Mouse (Mus musculus) embryonic facial prominence, embryonic 10.5 days (tissue): ENCODE data around the gene Cldnd2. TPM values are rescaled to one million over a fixed set of nuclear protein-coding genes. Genes with fewer than 3 reads are reported as not detected.
A peak's percentile ranks its signal among the peaks of the same experiment; 100 is the strongest.

Experiments used
- DNase-seq: peaks from one replicate; pipeline ENCODE4 v3.0.0-alpha.2; 2017; ENCODE audit warnings: low spot score
- H3K27ac ChIP-seq: fragments of 300-500 bp; sonication (generic); replicated peaks from 2 replicates; pipeline ENCODE4 v1.5.1; 2016; ENCODE audit warnings: mild to moderate bottlenecking
- H3K27me3 ChIP-seq: fragments of 300-500 bp; sonication (generic); replicated peaks from 2 replicates; pipeline ENCODE4 v1.6.1; 2016; ENCODE audit warnings: low read depth, mild to moderate bottlenecking; ENCODE audit not compliant: poor library complexity, severe bottlenecking
- H3K36me3 ChIP-seq: fragments of 300-500 bp; sonication (generic); replicated peaks from 2 replicates; pipeline ENCODE4 v1.6.1; 2016; ENCODE audit warnings: mild to moderate bottlenecking, moderate library complexity
- H3K4me1 ChIP-seq: fragments of 300-500 bp; sonication (generic); 2 replicates; pipeline ENCODE4 v1.6.1; 2016
- H3K4me3 ChIP-seq: fragments of 300-500 bp; sonication (generic); 2 replicates; pipeline ENCODE4 v1.5.1; 2016; ENCODE audit warnings: mild to moderate bottlenecking, moderate library complexity
- H3K9me3 ChIP-seq: fragments of 300-500 bp; sonication (generic); 2 replicates; pipeline ENCODE4 v1.6.1; 2016; ENCODE audit warnings: mild to moderate bottlenecking
- WGBS: fragments of 180-500 bp; shearing (Covaris S2); methylation state at CpG from one replicate; pipeline ENCODE4 v1.1.7; 2016; 5-methylcytosine and 5-hydroxymethylcytosine counted together
- polyA plus RNA-seq: library from polyadenylated mRNA; unstranded; fragments of >200 nt; fragmentation: Nextera tagmentation; extraction: Ambion mirVana; gene quantifications from 2 replicates; pipeline ENCODE4 v1.2.1, GENCODE M21; 2016

Gene Cldnd2
- polyA plus RNA-seq, 1 experiment from 2014 or later: not detected

DNA sequence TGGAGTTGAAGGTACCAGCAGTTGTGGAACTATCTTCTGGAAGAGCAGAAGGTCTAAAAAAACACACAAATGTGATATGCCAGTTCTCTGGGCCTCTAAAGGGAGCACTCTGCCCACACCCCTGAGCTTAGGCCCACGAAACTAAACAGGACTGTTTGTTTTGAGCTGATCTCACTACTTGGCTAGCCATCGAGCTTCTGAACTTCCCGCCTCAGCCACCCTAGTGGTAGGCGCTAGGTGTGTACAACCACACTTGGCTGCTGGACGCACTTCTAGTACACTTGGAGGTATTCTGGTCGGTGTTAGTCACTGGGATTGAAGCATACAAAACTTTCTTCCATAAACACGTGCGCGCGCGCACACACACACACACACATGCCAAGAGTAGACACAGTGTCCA is 11.1 kb downstream of the Cldnd2 start:
- no peak for DNase-seq
- no peak overlapping the region for H3K4me3 ChIP-seq
- H3K27ac ChIP-seq: no peak overlapping the region
- 95% methylated on average over 11 of the region's 11 CpGs for WGBS
- no peaks in the 10 kb centered on the region for H3K4me1 ChIP-seq
- no peaks in the 10 kb centered on the region for H3K9me3 ChIP-seq
- H3K27me3 ChIP-seq: no peaks in the 10 kb centered on the region
- peaks cover 56% of the 10 kb centered on the region for H3K36me3 ChIP-seq

DNA sequence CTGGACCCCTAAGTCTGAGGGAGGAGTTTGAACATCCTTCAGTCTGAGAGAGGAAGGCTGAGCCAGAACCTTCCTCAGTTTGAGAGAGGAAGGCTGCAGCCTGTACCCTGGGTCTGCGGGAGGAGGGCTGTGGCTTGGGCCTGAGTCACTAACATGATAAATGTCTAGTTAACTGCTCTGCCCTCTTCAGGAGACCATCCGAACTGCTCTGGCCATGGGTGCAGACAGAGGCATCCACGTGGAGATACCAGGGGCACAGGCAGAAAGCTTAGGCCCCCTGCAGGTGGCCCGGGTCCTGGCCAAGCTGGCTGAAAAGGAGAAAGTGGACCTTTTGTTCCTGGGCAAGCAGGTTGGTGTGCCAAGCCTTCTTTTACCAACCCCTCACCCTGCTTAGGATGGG is 12.0 kb downstream of the Cldnd2 start:
- no peak overlapping the region for H3K4me3 ChIP-seq
- H3K36me3 ChIP-seq: peaks cover 65% of the 10 kb centered on the region
- H3K27me3 ChIP-seq: no peaks in the 10 kb centered on the region
- H3K27ac ChIP-seq: no peak overlapping the region
- DNase-seq: no peak
- WGBS: 43% methylated on average over 4 of the region's 4 CpGs
- H3K4me1 ChIP-seq: no peaks in the 10 kb centered on the region
- no peaks in the 10 kb centered on the region for H3K9me3 ChIP-seq

DNA sequence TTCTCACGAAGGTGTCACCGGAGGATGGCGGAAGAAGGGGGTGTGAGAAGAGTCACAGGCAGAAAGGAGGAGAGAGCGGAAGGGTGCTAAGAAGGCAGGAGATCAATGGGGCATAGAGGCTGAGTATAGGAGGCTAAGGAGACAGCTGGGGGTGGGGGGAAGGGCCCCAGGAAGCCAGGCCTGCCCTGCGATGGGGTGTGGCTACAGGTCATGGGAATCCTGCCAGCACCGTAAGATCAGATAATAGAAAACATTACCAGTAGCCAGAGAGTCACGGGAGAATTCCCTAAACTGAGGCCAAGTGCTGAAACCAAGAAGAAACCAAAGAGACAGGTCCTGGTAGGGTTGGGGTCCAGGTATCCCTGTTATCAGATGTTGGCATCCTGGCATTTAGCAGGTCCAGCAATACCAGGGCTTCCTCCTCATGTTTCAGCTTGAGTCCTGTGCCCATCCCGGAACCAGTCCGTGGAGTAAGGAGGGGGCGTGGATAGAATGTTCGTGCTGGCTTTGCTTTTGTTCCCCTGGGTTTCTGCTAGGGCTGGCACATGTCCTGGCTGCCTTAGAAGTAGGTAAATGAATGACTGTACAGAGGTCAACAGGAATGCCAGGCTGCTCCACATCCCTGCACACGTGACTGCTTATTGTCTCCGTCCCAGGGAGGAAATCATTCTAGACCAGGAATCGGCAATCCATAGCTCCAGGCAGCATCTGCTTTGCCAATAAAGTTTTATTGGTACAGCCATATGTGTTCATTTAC is 13.2 kb downstream of the Cldnd2 start:
- no peaks in the 10 kb centered on the region for H3K27me3 ChIP-seq
- H3K36me3 ChIP-seq: peaks cover 69% of the 10 kb centered on the region
- WGBS: 91% methylated on average over 14 of the region's 14 CpGs

GRCm38 (mm10) chr7:43454371-43454770 is 13.8 kb downstream of the Cldnd2 start:
- H3K36me3 ChIP-seq: peaks cover 69% of the 10 kb centered on the region
- no peak for DNase-seq
- 92% methylated on average over 6 of the region's 6 CpGs for WGBS

More for the DNA sequence above, 13.2 kb downstream of the Cldnd2 start:
- H3K9me3 ChIP-seq: no peaks in the 10 kb centered on the region
- no peak overlapping the region for H3K27ac ChIP-seq
- H3K4me1 ChIP-seq: no peaks in the 10 kb centered on the region
- DNase-seq: no peak
- no peak overlapping the region for H3K4me3 ChIP-seq

GRCm38 (mm10) chr7:43462851-43463250 is 22.3 kb downstream of the Cldnd2 start, which contains the start of gene Vsig10l:
Vsig10l (plus strand) TSS chr7:43463151.
- no peak for DNase-seq
- Histone ChIP-seq H3K4me3 (no peak within 1 kb of the TSS), H3K36me3 (peaks cover 2% of the 10 kb centered on the region; the same call in 1 of the 2 replicates), H3K27ac (no peak within 1 kb of the TSS), H3K4me1 (peaks cover 18% of the 10 kb centered on the region), H3K27me3 (peaks cover 54% of the 10 kb centered on the region), H3K9me3 (0 out of 2 replicates have a peak, but pooled peaks cover 2% of the 10 kb centered on the region)
- 72% methylated on average over 4 of the region's 4 CpGs for WGBS

More at GRCm38 (mm10) chr7:43454371-43454770, 13.8 kb downstream of the Cldnd2 start:
- Histone ChIP-seq H3K4me3 (no peak overlapping the region), H3K27ac (no peak overlapping the region), H3K9me3 (no peaks in the 10 kb centered on the region), H3K4me1 (no peaks in the 10 kb centered on the region), H3K27me3 (no peaks in the 10 kb centered on the region)

- 86% methylated on average over 7 of the region's 7 CpGs for WGBS
- no peak for DNase-seq
- no peak overlapping the region for H3K4me3 ChIP-seq
- peaks cover 18% of the 10 kb centered on the region for H3K4me1 ChIP-seq
- H3K27ac ChIP-seq: no peak overlapping the region
- H3K9me3 ChIP-seq: 0 out of 2 replicates have a peak, but pooled peaks cover 2% of the 10 kb centered on the region
- no peaks in the 10 kb centered on the region for H3K36me3 ChIP-seq
- peaks cover 55% of the 10 kb centered on the region for H3K27me3 ChIP-seq
These were observed 23.4 kb downstream of the Cldnd2 start for GRCm38 (mm10) chr7:43463976-43464375.

DNA sequence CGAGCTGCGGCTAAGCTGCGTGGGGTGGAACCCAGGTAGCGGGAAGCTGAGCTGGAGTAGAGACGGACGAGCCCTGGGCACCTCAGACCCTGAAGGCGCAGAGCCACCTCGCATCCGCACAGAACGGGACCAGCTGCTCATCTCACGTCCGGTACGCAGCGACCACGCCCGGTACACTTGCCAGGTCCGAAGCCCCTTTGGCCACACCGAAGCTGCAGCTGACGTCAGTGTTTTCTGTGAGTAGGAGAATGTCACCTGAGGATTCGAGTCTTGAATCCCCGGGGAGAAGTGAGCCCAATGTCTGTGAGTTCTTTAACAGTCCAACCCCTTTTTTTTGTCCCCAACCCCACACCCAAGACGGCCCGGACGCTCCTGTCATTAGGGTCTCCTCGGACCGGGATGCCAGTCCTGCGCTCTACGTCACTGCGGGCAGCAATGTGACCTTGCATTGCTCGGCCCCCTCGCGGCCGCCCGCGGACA is 24.3 kb downstream of the Cldnd2 start:
- H3K36me3 ChIP-seq: no peaks in the 10 kb centered on the region
- H3K4me1 ChIP-seq: peaks cover 18% of the 10 kb centered on the region
- WGBS: 9% methylated on average over 35 of the region's 35 CpGs
- no peak for DNase-seq
- peak overlapping the region; percentile 63 for H3K4me3 ChIP-seq
- H3K9me3 ChIP-seq: 0 out of 2 replicates have a peak, but pooled peaks cover 2% of the 10 kb centered on the region
- 0 out of 2 replicates have a peak overlapping the region, but pooled peaks have one; percentile 14 for H3K27ac ChIP-seq
- H3K27me3 ChIP-seq: peaks cover 55% of the 10 kb centered on the region

GRCm38 (mm10) chr7:43465344-43466098 is 24.9 kb downstream of the Cldnd2 start:
- under 1% methylated on average over 33 of the region's 33 CpGs for WGBS
- H3K27me3 ChIP-seq: peaks cover 55% of the 10 kb centered on the region
- 0 out of 2 replicates have a peak overlapping the region, but pooled peaks have one; percentile 14 for H3K27ac ChIP-seq
- peak overlapping the region; percentile 63 for H3K4me3 ChIP-seq
- DNase-seq: peak; percentile 86
- H3K36me3 ChIP-seq: no peaks in the 10 kb centered on the region
- peaks cover 18% of the 10 kb centered on the region for H3K4me1 ChIP-seq
- 0 out of 2 replicates have a peak, but pooled peaks cover 2% of the 10 kb centered on the region for H3K9me3 ChIP-seq

GRCm38 (mm10) chr7:43466099-43466694 is 25.6 kb downstream of the Cldnd2 start:
- Histone ChIP-seq H3K4me3 (peak overlapping the region; percentile 63), H3K36me3 (no peaks in the 10 kb centered on the region), H3K27ac (0 out of 2 replicates have a peak overlapping the region, but pooled peaks have one; percentile 10), H3K9me3 (0 out of 2 replicates have a peak, but pooled peaks cover 2% of the 10 kb centered on the region), H3K4me1 (peaks cover 18% of the 10 kb centered on the region), H3K27me3 (peaks cover 55% of the 10 kb centered on the region)
- peak; percentile 89 for DNase-seq
- under 1% methylated on average over 33 of the region's 33 CpGs for WGBS

GRCm38 (mm10) chr7:43470373-43470772 is 29.8 kb downstream of the Cldnd2 start:
- Histone ChIP-seq H3K9me3 (0 out of 2 replicates have a peak, but pooled peaks cover under 1% of the 10 kb centered on the region), H3K4me3 (no peak overlapping the region), H3K36me3 (no peaks in the 10 kb centered on the region), H3K27ac (no peak overlapping the region), H3K27me3 (peaks cover 45% of the 10 kb centered on the region), H3K4me1 (peaks cover 9% of the 10 kb centered on the region)
- peak; percentile 69 for DNase-seq
- 40% methylated on average over 8 of the region's 8 CpGs for WGBS

DNA sequence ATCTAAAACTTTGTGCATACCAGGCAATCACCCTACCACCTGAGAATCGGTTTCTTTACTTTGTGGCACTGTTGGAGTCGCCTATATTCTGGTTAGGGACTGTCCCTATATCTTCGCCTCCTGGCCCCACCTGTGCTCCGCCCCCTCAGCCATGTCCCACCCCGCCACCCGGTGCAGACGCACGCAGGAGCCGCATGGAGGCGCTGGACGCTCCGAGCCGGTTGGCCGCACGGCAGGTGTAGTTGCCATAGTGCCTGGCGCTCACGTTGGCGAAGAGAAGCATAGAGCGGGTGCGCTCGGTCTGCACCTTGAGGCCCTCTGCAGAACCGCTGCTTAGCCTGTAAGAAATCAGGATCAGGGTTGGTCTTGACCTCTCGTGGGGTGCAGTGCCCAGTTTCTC is 35.1 kb downstream of the Cldnd2 start:
- no peaks in the 10 kb centered on the region; the same call in 1 of the 2 replicates for H3K36me3 ChIP-seq
- WGBS: 6% methylated on average over 23 of the region's 23 CpGs
- H3K27me3 ChIP-seq: peaks cover 66% of the 10 kb centered on the region
- no peak overlapping the region for H3K4me3 ChIP-seq
- H3K27ac ChIP-seq: no peak overlapping the region
- peaks cover 15% of the 10 kb centered on the region for H3K4me1 ChIP-seq
- H3K9me3 ChIP-seq: no peaks in the 10 kb centered on the region
- DNase-seq: peak; percentile 44

DNA sequence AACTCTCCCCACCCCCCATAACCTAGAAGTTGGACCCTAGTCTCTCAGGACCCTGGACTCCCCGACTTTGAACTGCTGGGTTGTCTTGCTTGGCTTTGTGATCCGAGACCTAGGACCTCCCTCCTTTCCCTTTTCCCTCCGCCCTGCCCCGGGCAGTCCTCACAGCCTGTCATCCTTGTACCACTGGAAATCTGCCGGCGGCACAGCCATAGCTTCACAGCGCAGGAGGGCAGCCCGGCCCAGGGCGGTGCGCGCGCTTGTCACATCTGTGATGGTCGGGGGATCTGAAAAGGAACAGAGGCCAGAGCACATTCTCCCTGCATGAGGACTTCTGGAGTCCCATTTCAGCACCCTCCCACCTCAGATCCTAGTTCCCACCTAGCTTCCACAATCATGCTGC is 35.8 kb downstream of the Cldnd2 start:
- no peaks in the 10 kb centered on the region; the same call in 1 of the 2 replicates for H3K36me3 ChIP-seq
- H3K9me3 ChIP-seq: no peaks in the 10 kb centered on the region
- H3K4me3 ChIP-seq: peak overlapping the region; percentile 32; the same call in 1 of the 2 replicates
- WGBS: 4% methylated on average over 13 of the region's 13 CpGs
- peaks cover 66% of the 10 kb centered on the region for H3K27me3 ChIP-seq
- no peak overlapping the region for H3K27ac ChIP-seq
- peak; percentile 67 for DNase-seq
- peaks cover 15% of the 10 kb centered on the region for H3K4me1 ChIP-seq
